Mouse (Mus musculus) kidney, postnatal 0 days (tissue): ENCODE data around the gene Mpped2. TPM values are rescaled to one million over a fixed set of nuclear protein-coding genes. Genes with fewer than 3 reads are reported as not detected.

Source experiments
- ATAC-seq: fragments of 200-750 bp; cut with Nextera tagmentation; replicated peaks from 2 replicates; pipeline ENCODE4 v1.8.0; 2017; ENCODE audit warnings: low read depth, moderate number of reproducible peaks, moderate TSS enrichment, moderate library complexity; ENCODE audit not compliant: low FRiP score
- DNase-seq: peaks from one replicate; pipeline ENCODE4 v3.0.0-alpha.2; 2016; ENCODE audit warnings: low spot score
- H3K27ac ChIP-seq: fragments of 300-500 bp; sonication (generic); 2 replicates; pipeline ENCODE4 v1.5.1; 2014; ENCODE audit warnings: mild to moderate bottlenecking
- H3K27me3 ChIP-seq: fragments of 300-500 bp; sonication (generic); 2 replicates; pipeline ENCODE4 v1.6.1; 2014; ENCODE audit warnings: low read length, mixed read lengths; ENCODE audit not compliant: insufficient read depth
- H3K36me3 ChIP-seq: fragments of 300-500 bp; sonication (generic); 2 replicates; pipeline ENCODE4 v1.6.1; 2014; ENCODE audit warnings: low read length, mixed read lengths; ENCODE audit not compliant: insufficient read depth
- H3K4me1 ChIP-seq: fragments of 300-500 bp; sonication (generic); replicated peaks from 2 replicates; pipeline ENCODE4 v1.6.1; 2014; ENCODE audit warnings: antibody characterized with exemption, low read length, mixed read lengths; ENCODE audit not compliant: insufficient read depth
- H3K4me2 ChIP-seq: fragments of 300-500 bp; sonication (generic); 2 replicates; pipeline ENCODE4 v1.6.1; 2014; ENCODE audit warnings: mild to moderate bottlenecking, low read length, moderate library complexity, mixed read lengths
- H3K4me3 ChIP-seq: fragments of 300-500 bp; sonication (generic); replicated peaks from 2 replicates; pipeline ENCODE4 v1.5.1; 2014; ENCODE audit warnings: low read depth, low read length
- H3K9ac ChIP-seq: fragments of 300-500 bp; sonication (generic); 2 replicates; pipeline ENCODE4 v1.6.1; 2014; ENCODE audit warnings: low read depth, low read length
- H3K9me3 ChIP-seq: fragments of 300-500 bp; sonication (generic); replicated peaks from 2 replicates; pipeline ENCODE4 v1.6.1; 2016; ENCODE audit warnings: low read length, inconsistent platforms, mixed read lengths
- CTCF ChIP-seq: IDR thresholded peaks from 2 replicates; pipeline ENCODE4 v1.5.1; 2016; ENCODE audit warnings: antibody characterized with exemption, low read depth, mild to moderate bottlenecking, moderate library complexity
- WGBS: fragments of 180-500 bp; shearing (Covaris S2); extraction: QIAGEN DNeasy Blood & Tissue Kit; methylation state at CpG from one replicate; pipeline ENCODE4 v1.1.7; 2014; 5-methylcytosine and 5-hydroxymethylcytosine counted together
- polyA plus RNA-seq: library from polyadenylated mRNA; unstranded; fragments of >200 nt; fragmentation: Nextera tagmentation; extraction: Ambion mirVana; gene quantifications from 2 replicates; pipeline ENCODE4 v1.2.1, GENCODE M21; 2015

Mpped2 gene
- polyA plus RNA-seq, 1 experiment from 2014 or later = 33.2 TPM

GRCm38 (mm10) chr2:106735211-106735610 is 42.1 kb downstream of the Mpped2 start:
- TF ChIP-seq CTCF = no peak
- DNase-seq = no peak
- ATAC-seq = no peak

GRCm38 (mm10) chr2:106735792-106736359 is 42.8 kb downstream of the Mpped2 start:
- no peaks in the 10 kb centered on the region for H3K27me3 ChIP-seq
- 84% methylated on average over 15 of the region's 15 CpGs for WGBS
- H3K9ac ChIP-seq = no peak overlapping the region
- DNase-seq (no peak), ATAC-seq (no peak)
- H3K9me3 ChIP-seq = no peaks in the 10 kb centered on the region
- H3K27ac ChIP-seq = no peak overlapping the region
- H3K4me2 ChIP-seq = no peak overlapping the region
- no peak for TF ChIP-seq CTCF
- 0 out of 2 replicates have a peak, but pooled peaks cover 5% of the 10 kb centered on the region for H3K4me1 ChIP-seq
- H3K4me3 ChIP-seq = no peak overlapping the region
- no peaks in the 10 kb centered on the region for H3K36me3 ChIP-seq

More at GRCm38 (mm10) chr2:106735211-106735610, 42.1 kb downstream of the Mpped2 start:
- 77% methylated on average over 5 of the region's 5 CpGs for WGBS
- H3K4me3 ChIP-seq = no peak overlapping the region
- H3K4me2 ChIP-seq = no peak overlapping the region
- H3K4me1 ChIP-seq = 0 out of 2 replicates have a peak, but pooled peaks cover 5% of the 10 kb centered on the region
- H3K9ac ChIP-seq = no peak overlapping the region
- H3K9me3 ChIP-seq = no peaks in the 10 kb centered on the region
- no peaks in the 10 kb centered on the region for H3K27me3 ChIP-seq
- no peaks in the 10 kb centered on the region for H3K36me3 ChIP-seq
- no peak overlapping the region for H3K27ac ChIP-seq

GRCm38 (mm10) chr2:106738951-106739350 is 45.9 kb downstream of the Mpped2 start:
- Histone ChIP-seq H3K4me3 (no peak overlapping the region), H3K27ac (no peak overlapping the region), H3K36me3 (no peaks in the 10 kb centered on the region), H3K9me3 (no peaks in the 10 kb centered on the region), H3K27me3 (no peaks in the 10 kb centered on the region), H3K4me1 (no peaks in the 10 kb centered on the region), H3K4me2 (no peak overlapping the region), H3K9ac (no peak overlapping the region)
- 91% methylated on average over 5 of the region's 5 CpGs for WGBS
- no peak for DNase-seq
- ATAC-seq = no peak
- TF ChIP-seq CTCF = no peak

GRCm38 (mm10) chr2:106744086-106744485 is 51.0 kb downstream of the Mpped2 start:
- Histone ChIP-seq H3K36me3 (no peaks in the 10 kb centered on the region), H3K4me1 (no peaks in the 10 kb centered on the region), H3K4me2 (no peak overlapping the region), H3K9me3 (no peaks in the 10 kb centered on the region), H3K27me3 (0 out of 2 replicates have a peak, but pooled peaks cover 3% of the 10 kb centered on the region), H3K4me3 (no peak overlapping the region), H3K27ac (no peak overlapping the region), H3K9ac (no peak overlapping the region)
- 83% methylated on average over 4 of the region's 4 CpGs for WGBS
- TF ChIP-seq CTCF = no peak
- DNase-seq = no peak
- ATAC-seq = no peak

GRCm38 (mm10) chr2:106744601-106745000 is 51.5 kb downstream of the Mpped2 start:
- no peak overlapping the region for H3K27ac ChIP-seq
- H3K4me1 ChIP-seq = no peaks in the 10 kb centered on the region
- DNase-seq (no peak), ATAC-seq (no peak)
- 0 out of 2 replicates have a peak, but pooled peaks cover 3% of the 10 kb centered on the region for H3K27me3 ChIP-seq
- no peak for TF ChIP-seq CTCF
- no peak overlapping the region for H3K4me3 ChIP-seq
- no peaks in the 10 kb centered on the region for H3K9me3 ChIP-seq
- no peak overlapping the region for H3K9ac ChIP-seq
- H3K4me2 ChIP-seq = no peak overlapping the region
- WGBS = 32% methylated on average over 14 of the region's 14 CpGs
- H3K36me3 ChIP-seq = no peaks in the 10 kb centered on the region

- Histone ChIP-seq H3K4me1 (no peaks in the 10 kb centered on the region), H3K9me3 (no peaks in the 10 kb centered on the region), H3K27me3 (0 out of 2 replicates have a peak, but pooled peaks cover 3% of the 10 kb centered on the region), H3K4me3 (no peak overlapping the region), H3K4me2 (no peak overlapping the region), H3K27ac (no peak overlapping the region), H3K9ac (no peak overlapping the region), H3K36me3 (no peaks in the 10 kb centered on the region)
- TF ChIP-seq CTCF = no peak
- peak; percentile 60; the same call in 1 of the 2 replicates for ATAC-seq
- DNase-seq = no peak
- 60% methylated on average over 1 of the region's 1 CpGs for WGBS
Measured at GRCm38 (mm10) chr2:106745364-106745763, 52.3 kb downstream of the Mpped2 start.
